Mouse (Mus musculus): Measurements from ENCODE around the gene Snx32. TPM values are rescaled to one million over a fixed set of nuclear protein-coding genes. Genes with fewer than 3 reads are reported as not detected.

The Snx32 gene
- polyA plus RNA-seq, 1 experiment from 2014 or later = 8.0 TPM

DNA sequence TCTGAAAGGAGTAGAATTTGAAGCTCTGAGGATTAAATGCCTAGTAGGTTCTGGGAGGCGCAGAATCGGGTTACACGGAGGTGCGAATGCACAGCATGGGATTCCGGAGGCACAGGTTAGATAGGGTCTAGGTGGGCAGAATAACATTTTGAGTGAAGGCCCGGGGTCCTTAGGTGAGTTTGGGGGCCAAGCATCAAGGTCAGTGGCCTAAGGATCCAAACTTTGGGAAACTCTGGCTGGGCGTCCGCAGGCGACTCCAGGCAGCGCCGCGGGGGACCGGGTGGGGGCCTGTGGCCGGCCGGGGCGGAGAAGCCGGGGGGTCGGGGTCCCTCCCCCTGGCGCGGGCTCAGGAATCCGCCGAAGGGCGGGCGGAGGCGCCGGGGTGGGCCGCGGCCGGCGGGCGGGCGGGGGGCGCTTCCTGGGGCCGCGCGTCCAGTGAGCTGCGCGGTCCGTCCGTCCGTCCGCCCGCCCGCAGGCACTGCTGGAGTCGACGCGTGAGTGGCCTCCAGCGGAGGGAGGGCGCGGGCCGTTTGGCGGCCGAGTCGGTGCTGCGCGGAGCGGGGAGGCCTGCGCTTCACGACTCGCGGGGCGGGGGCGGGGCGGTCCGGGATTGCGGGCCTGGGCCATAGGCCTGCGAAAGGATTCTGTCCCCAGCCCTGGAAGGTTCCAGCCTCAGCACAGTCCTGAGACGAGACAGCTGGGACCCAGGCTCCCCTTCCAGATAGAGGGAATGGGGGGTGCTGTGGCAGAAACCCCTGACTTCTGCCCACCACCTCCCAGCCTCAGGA, 35.9 kb downstream of the Snx32 start:
- H3K4me3 ChIP-seq (replicated peaks) = peak overlapping the region; percentile 58
- peak; percentile 68 for ATAC-seq
- H3K9ac ChIP-seq = peak overlapping the region; percentile 71
- peak overlapping the region; percentile 90 for H3K4me2 ChIP-seq (replicated peaks)
- H3K36me3 ChIP-seq = 0 out of 2 replicates have a peak, but pooled peaks cover 4% of the 10 kb centered on the region
- H3K9me3 ChIP-seq = no peaks in the 10 kb centered on the region
- H3K4me1 ChIP-seq (replicated peaks) = peaks cover 18% of the 10 kb centered on the region
- H3K27ac ChIP-seq = peak overlapping the region; percentile 87
- WGBS = under 1% methylated on average over 63 of the region's 68 CpGs
- H3K27me3 ChIP-seq (replicated peaks) = no peaks in the 10 kb centered on the region

DNA sequence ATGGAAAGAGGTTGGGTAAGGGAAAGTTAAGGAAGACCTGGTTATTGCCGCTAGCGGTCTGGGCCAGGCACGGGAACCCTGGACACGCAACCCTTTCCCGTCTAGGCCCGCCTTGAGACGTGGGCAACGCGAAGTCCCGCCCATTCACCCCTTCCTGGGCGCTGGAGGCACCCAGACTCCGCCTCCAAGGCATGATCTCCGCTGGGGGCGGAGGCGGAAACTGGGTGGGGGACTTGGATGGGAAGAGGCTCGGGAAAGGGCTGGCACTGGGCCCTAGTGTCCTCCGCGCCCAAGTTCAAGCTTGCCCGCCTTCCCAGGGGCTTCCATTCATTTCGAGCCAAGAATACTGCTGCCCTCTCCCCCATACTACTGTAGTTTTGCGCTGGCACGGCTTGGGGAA, 36.6 kb downstream of the Snx32 start, which contains the start of gene Efemp2:
Gene Efemp2, plus strand, starts transcription at position 235 of the 400 bp plus-strand sequence.
- Histone ChIP-seq H3K27me3 (replicated peaks) (no peaks in the 10 kb centered on the region), H3K4me2 (replicated peaks) (peak within 1 kb of the TSS; percentile 90), H3K4me1 (replicated peaks) (peaks cover 18% of the 10 kb centered on the region), H3K9ac (peak within 1 kb of the TSS; percentile 71), H3K36me3 (0 out of 2 replicates have a peak, but pooled peaks cover 2% of the 10 kb centered on the region), H3K27ac (peak within 1 kb of the TSS; percentile 87), H3K4me3 (replicated peaks) (peak within 1 kb of the TSS; percentile 58), H3K9me3 (no peaks in the 10 kb centered on the region)
- ATAC-seq = peak; percentile 87
- under 1% methylated on average over 22 of the region's 22 CpGs for WGBS

DNA sequence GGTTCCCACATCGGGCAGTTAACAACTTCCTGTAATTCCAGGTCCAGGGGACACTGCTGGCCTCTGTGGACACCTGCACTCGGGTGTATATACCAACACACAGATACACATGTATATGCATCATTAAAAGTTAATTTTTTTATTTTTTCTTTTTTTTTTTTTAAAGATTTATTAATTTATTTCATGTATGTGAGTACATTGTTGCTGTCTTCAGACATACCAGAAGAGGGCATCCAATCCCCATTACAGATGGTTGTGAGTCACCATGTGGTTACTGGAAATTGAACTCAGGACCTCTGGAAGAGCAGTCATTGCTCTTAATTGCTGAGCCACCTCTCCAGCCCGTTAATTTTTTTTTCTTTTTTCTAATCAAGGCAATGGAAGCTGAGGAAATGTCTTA, 37.5 kb downstream of the Snx32 start:
- Histone ChIP-seq H3K4me1 (replicated peaks) (peaks cover 18% of the 10 kb centered on the region), H3K4me2 (replicated peaks) (0 out of 2 replicates have a peak overlapping the region, but pooled peaks have one; percentile 90), H3K9me3 (no peaks in the 10 kb centered on the region), H3K27ac (no peak overlapping the region), H3K27me3 (replicated peaks) (no peaks in the 10 kb centered on the region), H3K36me3 (no peaks in the 10 kb centered on the region), H3K4me3 (replicated peaks) (no peak overlapping the region), H3K9ac (no peak overlapping the region)
- WGBS = 75% methylated on average over 3 of the region's 3 CpGs
- ATAC-seq = no peak

DNA sequence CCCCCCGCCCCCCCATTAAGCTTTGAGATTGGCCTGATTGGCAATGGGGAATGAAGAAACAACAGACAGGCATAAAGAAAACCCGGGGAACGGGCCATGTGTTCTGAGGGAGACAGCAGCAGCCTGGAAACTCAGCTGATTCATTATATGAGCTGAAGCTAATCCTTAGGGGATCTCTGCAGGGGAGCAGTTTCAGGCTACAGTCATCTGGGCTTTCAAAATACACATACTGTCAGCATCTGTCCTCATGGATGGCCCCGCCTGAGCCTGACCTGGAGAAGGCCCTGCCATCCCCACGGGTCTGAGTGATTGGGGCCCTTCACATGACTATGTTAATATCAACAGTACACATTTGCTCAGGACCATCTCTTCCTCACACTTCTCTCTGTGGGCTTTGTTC, 38.5 kb downstream of the Snx32 start:
- Histone ChIP-seq H3K4me1 (replicated peaks) (peaks cover 17% of the 10 kb centered on the region), H3K36me3 (peaks cover 5% of the 10 kb centered on the region; the same call in 1 of the 2 replicates), H3K9me3 (no peaks in the 10 kb centered on the region), H3K9ac (no peak overlapping the region), H3K27me3 (replicated peaks) (no peaks in the 10 kb centered on the region), H3K4me3 (replicated peaks) (no peak overlapping the region), H3K4me2 (replicated peaks) (no peak overlapping the region), H3K27ac (no peak overlapping the region)
- ATAC-seq = no peak
- 51% methylated on average over 5 of the region's 5 CpGs for WGBS

DNA sequence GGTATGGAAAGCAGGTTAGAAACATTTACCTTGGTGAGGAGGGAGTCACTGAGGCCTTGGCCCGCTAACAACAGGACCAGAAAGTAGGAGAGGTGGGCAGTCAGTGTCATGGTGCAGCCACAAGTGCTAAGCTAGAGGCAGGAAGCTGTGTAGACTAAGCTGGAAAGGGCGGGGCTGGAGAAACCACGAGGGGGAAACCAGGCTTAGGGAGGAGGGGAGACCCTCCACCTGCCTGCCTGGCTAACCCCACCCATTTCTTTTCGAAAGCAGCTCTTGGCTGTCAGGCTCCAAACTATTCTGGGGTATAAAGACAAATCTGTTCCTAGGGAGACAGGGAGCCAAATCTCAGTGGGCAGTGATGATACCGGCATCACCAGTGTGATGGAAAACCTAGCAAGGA, 42.0 kb downstream of the Snx32 start, which contains the start of gene Ctsw:
Gene Ctsw, minus strand, starts transcription at position 134 of the 400 bp plus-strand sequence.
- no peaks in the 10 kb centered on the region for H3K27me3 ChIP-seq (replicated peaks)
- 0 out of 2 replicates have a peak within 1 kb of the TSS, but pooled peaks have one; percentile 17 for H3K9ac ChIP-seq
- no peaks in the 10 kb centered on the region; the same call in 1 of the 2 replicates for H3K4me1 ChIP-seq (replicated peaks)
- peaks cover 23% of the 10 kb centered on the region; the same call in 1 of the 2 replicates for H3K36me3 ChIP-seq
- no peaks in the 10 kb centered on the region for H3K9me3 ChIP-seq
- ATAC-seq = no peak
- 46% methylated on average over 5 of the region's 5 CpGs for WGBS
- H3K4me3 ChIP-seq (replicated peaks) = no peak within 1 kb of the TSS
- H3K27ac ChIP-seq = no peak within 1 kb of the TSS
- no peak within 1 kb of the TSS for H3K4me2 ChIP-seq (replicated peaks)

DNA sequence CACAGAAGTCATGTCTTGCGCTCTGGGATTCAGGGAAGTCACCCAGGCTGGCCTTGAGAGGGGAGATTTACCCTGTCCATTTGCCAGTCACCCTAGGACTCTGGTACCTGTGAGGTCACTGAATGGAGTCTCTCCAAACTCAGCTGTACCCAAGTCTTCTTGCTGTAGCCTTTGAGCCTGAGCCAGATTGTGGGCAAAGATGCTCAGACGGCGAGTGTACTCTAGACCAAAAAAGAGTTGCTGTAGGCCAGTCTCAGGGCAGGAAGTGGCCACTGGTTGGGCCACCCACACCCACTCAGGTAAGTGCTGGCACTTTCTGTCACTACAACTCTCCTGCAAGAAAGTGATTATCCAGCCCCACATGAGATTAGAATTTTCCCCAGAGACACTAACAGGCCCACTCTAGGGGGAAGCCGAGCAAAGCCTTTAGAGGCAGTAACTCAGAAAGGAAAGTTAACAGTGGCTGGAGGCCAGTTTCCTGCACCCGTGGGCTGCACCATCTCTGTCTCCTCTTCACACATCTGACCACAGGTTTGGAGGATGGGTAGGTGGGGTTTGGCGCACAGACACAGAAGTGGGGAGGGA, 43.3 kb downstream of the Snx32 start:
- no peak overlapping the region for H3K27ac ChIP-seq
- no peaks in the 10 kb centered on the region; the same call in 1 of the 2 replicates for H3K4me1 ChIP-seq (replicated peaks)
- H3K4me2 ChIP-seq (replicated peaks) = no peak overlapping the region
- H3K36me3 ChIP-seq = peaks cover 25% of the 10 kb centered on the region; the same call in 1 of the 2 replicates
- H3K9ac ChIP-seq = no peak overlapping the region
- ATAC-seq = no peak
- no peaks in the 10 kb centered on the region for H3K9me3 ChIP-seq
- WGBS = 92% methylated on average over 6 of the region's 6 CpGs
- H3K27me3 ChIP-seq (replicated peaks) = no peaks in the 10 kb centered on the region
- H3K4me3 ChIP-seq (replicated peaks) = no peak overlapping the region

DNA sequence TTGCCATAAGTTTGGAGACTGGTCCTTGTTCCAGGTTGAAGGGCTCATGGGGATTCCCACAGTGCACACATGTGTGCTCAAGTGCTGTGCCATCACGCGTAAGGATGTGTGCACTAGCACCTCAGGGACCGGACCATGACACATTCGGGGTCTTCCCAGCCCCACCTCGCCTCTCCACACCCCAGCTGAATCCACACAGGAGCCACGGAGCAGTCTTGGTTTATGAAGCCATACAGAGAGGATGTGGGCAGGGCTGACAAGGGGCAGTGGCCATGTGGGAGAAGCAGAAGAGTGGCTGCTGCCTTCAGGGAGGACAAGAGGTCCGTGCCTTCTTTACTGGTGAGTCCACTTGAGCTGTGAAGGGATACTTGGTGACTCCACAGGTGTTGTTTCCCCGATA, 45.3 kb downstream of the Snx32 start:
- Histone ChIP-seq H3K4me3 (replicated peaks) (no peak overlapping the region), H3K27me3 (replicated peaks) (no peaks in the 10 kb centered on the region), H3K36me3 (peaks cover 25% of the 10 kb centered on the region; the same call in 1 of the 2 replicates), H3K9ac (no peak overlapping the region), H3K27ac (no peak overlapping the region), H3K9me3 (no peaks in the 10 kb centered on the region), H3K4me1 (replicated peaks) (peaks cover 5% of the 10 kb centered on the region), H3K4me2 (replicated peaks) (no peak overlapping the region)
- WGBS = 95% methylated on average over 8 of the region's 8 CpGs
- no peak for ATAC-seq

DNA sequence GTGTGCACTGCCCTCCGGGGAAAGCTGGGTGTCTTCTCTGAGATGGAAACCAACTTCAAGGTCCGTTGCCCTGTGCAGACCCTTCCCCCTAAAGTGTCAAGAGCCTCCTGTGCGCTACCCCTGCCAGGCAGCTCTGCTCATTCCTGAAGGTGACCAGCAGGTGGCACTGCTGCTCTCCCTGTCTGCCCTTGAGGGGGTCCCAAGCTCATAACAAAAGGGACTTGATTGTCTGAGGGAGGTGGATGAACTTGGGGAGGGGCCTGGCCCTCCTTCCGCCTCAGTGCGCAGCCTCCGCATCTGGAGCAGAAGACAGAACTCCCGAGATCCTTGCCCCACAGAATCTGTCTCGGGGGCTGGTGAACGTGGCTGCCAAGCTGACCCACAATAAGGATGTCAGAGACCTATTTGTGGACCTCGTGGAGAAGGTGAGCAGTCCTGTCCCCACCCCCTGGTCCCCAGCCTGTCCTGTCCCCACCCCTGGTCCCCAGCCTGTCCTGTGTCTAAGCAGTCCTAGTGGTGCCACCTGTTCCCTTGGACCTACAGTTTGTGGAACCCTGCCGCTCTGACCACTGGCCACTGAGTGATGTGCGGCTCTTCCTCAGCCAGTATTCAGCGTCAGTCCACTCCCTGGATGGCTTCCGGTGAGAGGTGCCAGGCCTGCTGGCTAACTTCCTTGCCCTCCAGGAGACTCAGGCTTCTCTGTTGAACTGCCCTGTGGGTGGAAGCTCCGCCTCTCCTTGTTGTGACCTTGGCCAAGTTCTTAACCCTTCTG, 46.4 kb downstream of the Snx32 start:
- Histone ChIP-seq H3K4me1 (replicated peaks) (peaks cover 5% of the 10 kb centered on the region), H3K4me3 (replicated peaks) (peak overlapping the region; percentile 19), H3K4me2 (replicated peaks) (peak overlapping the region; percentile 47), H3K27me3 (replicated peaks) (no peaks in the 10 kb centered on the region), H3K36me3 (peaks cover 25% of the 10 kb centered on the region; the same call in 1 of the 2 replicates), H3K9ac (peak overlapping the region; percentile 22; the same call in 1 of the 2 replicates), H3K9me3 (no peaks in the 10 kb centered on the region), H3K27ac (0 out of 2 replicates have a peak overlapping the region, but pooled peaks have one; percentile 42)
- ATAC-seq = no peak
- 43% methylated on average over 15 of the region's 15 CpGs for WGBS

DNA sequence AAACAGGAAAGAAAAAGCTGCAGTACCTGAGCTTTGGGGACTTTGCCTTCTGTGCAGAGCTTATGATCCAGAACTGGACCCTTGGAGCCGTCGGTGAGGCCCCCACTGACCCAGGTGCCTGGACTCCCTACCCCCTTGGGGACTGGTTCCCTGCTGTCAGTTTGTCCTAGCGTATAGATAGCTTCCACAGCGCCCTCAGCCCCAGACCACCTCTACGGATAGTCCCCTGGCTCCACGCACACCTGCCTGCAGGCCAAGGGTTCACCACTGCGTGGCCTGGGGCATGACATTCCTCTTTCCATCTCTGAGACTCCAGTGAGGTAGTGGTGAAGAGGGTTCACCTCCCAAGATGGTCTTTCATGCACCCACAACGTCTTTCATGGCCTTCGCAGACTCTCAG, 47.1 kb downstream of the Snx32 start:
- H3K4me2 ChIP-seq (replicated peaks) = no peak overlapping the region
- WGBS = 89% methylated on average over 9 of the region's 9 CpGs
- H3K27ac ChIP-seq = no peak overlapping the region
- H3K36me3 ChIP-seq = peaks cover 25% of the 10 kb centered on the region; the same call in 1 of the 2 replicates
- no peaks in the 10 kb centered on the region for H3K9me3 ChIP-seq
- H3K9ac ChIP-seq = no peak overlapping the region
- no peak for ATAC-seq
- no peaks in the 10 kb centered on the region for H3K27me3 ChIP-seq (replicated peaks)
- no peak overlapping the region for H3K4me3 ChIP-seq (replicated peaks)
- H3K4me1 ChIP-seq (replicated peaks) = peaks cover 6% of the 10 kb centered on the region

DNA sequence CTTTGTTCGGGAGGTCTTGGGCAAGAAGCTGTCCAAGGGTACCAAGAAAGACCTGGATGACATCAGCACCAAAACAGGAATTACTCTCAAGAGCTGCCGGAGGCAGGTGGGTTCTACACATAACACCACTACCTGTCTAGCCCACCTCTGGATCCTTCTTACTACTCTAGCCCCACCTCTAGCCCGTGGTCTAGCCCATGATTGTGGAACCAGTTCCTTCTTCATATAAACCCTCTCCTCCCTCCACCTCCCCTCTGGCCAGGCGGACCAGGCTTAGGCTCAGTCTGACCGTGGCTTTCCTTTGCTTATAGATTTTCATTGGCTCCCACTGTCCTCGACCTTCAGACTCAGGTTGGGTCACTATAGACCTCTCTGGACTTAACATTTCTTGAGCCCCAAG, 48.9 kb downstream of the Snx32 start:
- Histone ChIP-seq H3K27me3 (replicated peaks) (no peaks in the 10 kb centered on the region), H3K4me2 (replicated peaks) (peak overlapping the region; percentile 72), H3K27ac (no peak overlapping the region), H3K9ac (no peak overlapping the region), H3K4me1 (replicated peaks) (peaks cover 13% of the 10 kb centered on the region), H3K9me3 (no peaks in the 10 kb centered on the region), H3K36me3 (peaks cover 17% of the 10 kb centered on the region; the same call in 1 of the 2 replicates), H3K4me3 (replicated peaks) (peak overlapping the region; percentile 58)
- 76% methylated on average over 6 of the region's 6 CpGs for WGBS
- ATAC-seq = no peak

DNA sequence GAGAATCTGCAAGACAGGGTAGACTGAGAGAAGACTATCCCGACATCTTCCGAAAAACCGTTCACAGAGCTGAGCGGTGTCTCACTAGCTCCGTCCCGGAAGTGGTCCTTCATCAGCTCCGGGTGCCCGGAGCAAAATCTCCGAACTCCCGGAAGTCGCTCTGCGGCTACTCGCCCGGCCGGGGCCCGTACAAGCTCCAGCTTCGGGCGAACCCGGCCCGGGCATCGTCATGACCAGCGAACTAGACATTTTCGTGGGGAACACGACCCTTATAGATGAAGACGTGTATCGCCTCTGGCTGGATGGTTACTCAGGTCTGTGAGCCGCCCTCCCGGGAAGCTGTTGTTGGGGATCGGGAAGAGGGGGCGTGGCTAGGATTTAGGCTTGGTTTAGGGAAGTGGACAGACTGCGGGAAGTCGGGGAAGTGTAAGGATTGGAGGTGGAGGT, 49.9 kb downstream of the Snx32 start, which contains the start of gene Fibp:
Gene Fibp, plus strand, starts transcription at position 151 of the 447 bp plus-strand sequence.
- H3K4me1 ChIP-seq (replicated peaks) = peaks cover 21% of the 10 kb centered on the region
- peak within 1 kb of the TSS; percentile 58 for H3K4me3 ChIP-seq (replicated peaks)
- ATAC-seq = peak; percentile 79
- peak within 1 kb of the TSS; percentile 54 for H3K27ac ChIP-seq
- peaks cover 9% of the 10 kb centered on the region; the same call in 1 of the 2 replicates for H3K36me3 ChIP-seq
- H3K9me3 ChIP-seq = no peaks in the 10 kb centered on the region
- WGBS = 0% methylated on average over 32 of the region's 32 CpGs
- H3K4me2 ChIP-seq (replicated peaks) = peak within 1 kb of the TSS; percentile 72
- H3K27me3 ChIP-seq (replicated peaks) = no peaks in the 10 kb centered on the region
- peak within 1 kb of the TSS; percentile 73 for H3K9ac ChIP-seq

Measured in intestine, embryonic 15.5 days (tissue).